Mouse (Mus musculus): Measurements from ENCODE around the gene Celsr2. TPM values are rescaled to one million over a fixed set of nuclear protein-coding genes. Genes with fewer than 3 reads are reported as not detected.

Gene Celsr2
- total RNA-seq, 1 experiment = 7.9 TPM

DNA sequence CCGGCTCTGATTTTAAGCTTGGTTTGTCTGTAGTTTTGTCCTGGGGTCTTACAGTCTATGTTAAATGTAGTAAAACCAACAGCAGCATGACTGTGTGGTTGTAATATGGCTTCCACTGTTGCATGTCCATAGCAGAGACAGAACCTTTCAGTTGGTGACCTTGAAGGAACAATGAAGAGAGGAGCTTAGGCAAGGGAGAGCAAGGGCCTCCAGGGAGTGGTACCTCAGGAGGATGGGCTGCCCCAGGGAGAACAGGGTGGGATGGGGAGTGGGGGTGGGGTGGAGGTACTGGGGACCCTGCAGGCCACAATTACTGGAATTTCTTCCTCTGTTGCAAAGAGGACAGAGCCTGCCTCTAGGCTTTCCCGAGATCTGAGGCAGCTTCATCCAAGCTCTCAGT, 36.6 kb upstream of the Celsr2 start:
- Histone ChIP-seq H3K9me3 (ENCODE audit: control insufficient read depth, insufficient read depth, low read depth, low read length) (no peaks in the 10 kb centered on the region), H3K4me1 (ENCODE audit: control insufficient read depth in 2 of 2, insufficient read depth in 2 of 2, low read length in 2 of 2, poor library complexity in 1 of 2) (peaks cover 7% of the 10 kb centered on the region in 2 experiments; a peak in 2 of 4 replicates), H3K9ac (ENCODE audit: insufficient read depth, low read depth, low read length, poor library complexity, severe bottlenecking) (no peak overlapping the region), H3K4me3 (ENCODE audit: insufficient read depth in 1 of 2, low read depth in 1 of 2, low read length in 2 of 2, poor library complexity in 1 of 2, severe bottlenecking in 1 of 2) (no peak overlapping the region), H3K27ac (ENCODE audit: insufficient read depth, low read depth, low read length, poor library complexity, severe bottlenecking) (no peak overlapping the region; the same call in 1 of the 2 replicates), H3K36me3 (ENCODE audit: control insufficient read depth, insufficient read depth, low read length, poor library complexity, severe bottlenecking) (no peaks in the 10 kb centered on the region)
- in situ Hi-C loops (cut with MboI; ENCODE audit: low sequenced_read_pairs in 2 of 2, unreplicated experiment in 2 of 2) = no loop called here
- DNase-seq (ENCODE audit: low read depth, low spot score) = no peak
- TF ChIP-seq ZC3H11A (IDR thresholded peaks at IDR 0.05; ENCODE audit: borderline replicate concordance, low read depth, low read length) (no peak), ZNF384 (IDR thresholded peaks at IDR 0.05; ENCODE audit: low read depth, low read length) (no peak), HCFC1 (IDR thresholded peaks at IDR 0.05; ENCODE audit: borderline replicate concordance, insufficient read depth, low read length) (no peak), CHD2 (IDR thresholded peaks at IDR 0.05; ENCODE audit: low read depth, low read length) (no peak), MAFK (IDR thresholded peaks at IDR 0.05; ENCODE audit: insufficient read depth, low read depth, low read length) (no peak)

DNA sequence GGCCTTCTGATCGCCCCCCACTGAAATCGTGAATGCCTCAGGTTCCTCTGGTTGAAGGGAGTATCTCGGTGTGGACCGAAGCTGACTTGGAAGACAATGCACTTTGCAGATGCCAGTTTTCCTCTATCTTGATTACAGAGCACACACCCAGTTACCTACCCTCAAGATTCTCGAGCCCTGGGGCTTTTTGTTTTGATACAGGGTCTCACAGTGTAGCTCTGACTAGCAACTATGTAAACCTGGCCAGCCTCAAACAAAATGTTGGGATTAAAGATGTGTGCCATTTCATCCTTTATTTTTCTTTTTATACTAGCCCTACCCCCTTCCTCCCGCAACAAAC, 30.0 kb upstream of the Celsr2 start:
- Histone ChIP-seq H3K4me1 (ENCODE audit: control insufficient read depth in 2 of 2, insufficient read depth in 2 of 2, low read length in 2 of 2, poor library complexity in 1 of 2) (peaks cover 0 to 14% of the 10 kb centered on the region in 2 experiments; a peak in 3 of 4 replicates), H3K4me3 (ENCODE audit: insufficient read depth in 1 of 2, low read depth in 1 of 2, low read length in 2 of 2, poor library complexity in 1 of 2, severe bottlenecking in 1 of 2) (peak overlapping the region; percentile 86 to 96; a peak in 3 of 4 replicates), H3K9ac (ENCODE audit: insufficient read depth, low read depth, low read length, poor library complexity, severe bottlenecking) (no peak overlapping the region; the same call in 1 of the 2 replicates), H3K9me3 (ENCODE audit: control insufficient read depth, insufficient read depth, low read depth, low read length) (no peaks in the 10 kb centered on the region), H3K27ac (ENCODE audit: insufficient read depth, low read depth, low read length, poor library complexity, severe bottlenecking) (peak overlapping the region; percentile 86; the same call in 1 of the 2 replicates), H3K36me3 (ENCODE audit: control insufficient read depth, insufficient read depth, low read length, poor library complexity, severe bottlenecking) (peaks cover 11% of the 10 kb centered on the region; the same call in 1 of the 2 replicates)
- DNase-seq (ENCODE audit: low read depth, low spot score) = no peak
- in situ Hi-C loops (cut with MboI; ENCODE audit: low sequenced_read_pairs in 2 of 2, unreplicated experiment in 2 of 2) = no loop called here
- TF ChIP-seq ZNF384 (IDR thresholded peaks at IDR 0.05; ENCODE audit: low read depth, low read length) (no peak), CHD2 (IDR thresholded peaks at IDR 0.05; ENCODE audit: low read depth, low read length) (no peak), HCFC1 (IDR thresholded peaks at IDR 0.05; ENCODE audit: borderline replicate concordance, insufficient read depth, low read length) (no peak)

DNA sequence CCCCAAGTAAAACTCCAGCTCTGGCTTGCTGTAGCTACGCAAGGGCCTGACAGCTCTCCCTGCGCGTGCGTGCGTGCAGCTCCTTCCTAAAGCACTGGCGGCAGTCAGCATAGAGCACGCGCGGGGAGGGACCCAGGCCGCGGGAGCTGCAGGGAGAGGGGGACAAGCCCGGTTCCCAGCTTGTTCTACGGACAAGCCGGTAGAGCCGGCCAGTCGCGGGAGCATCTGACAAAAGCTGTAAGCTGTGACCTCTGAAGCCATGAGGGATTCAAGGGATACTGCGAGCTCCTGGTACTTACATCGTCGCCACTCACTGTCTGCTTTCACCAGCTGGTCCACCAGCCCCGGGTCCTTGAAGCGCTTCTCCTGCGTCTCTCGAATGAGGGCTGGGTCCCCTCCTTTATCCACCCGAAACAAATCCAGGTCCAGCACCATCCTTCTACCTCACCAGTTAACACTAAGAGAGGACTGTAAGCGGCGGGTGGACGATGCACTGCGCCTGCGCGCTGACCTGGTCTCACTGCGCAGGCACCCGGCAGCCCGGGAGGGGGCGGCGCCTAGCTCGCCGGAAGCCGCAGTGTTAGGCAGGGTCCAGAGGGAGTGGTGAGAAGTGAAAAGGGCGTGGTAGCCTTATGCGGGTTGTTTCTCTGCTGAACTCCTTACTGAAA, 29.5 kb upstream of the Celsr2 start, which contains the start of gene Sars:
Gene Sars, minus strand, starts transcription at position 512 of the 668 bp plus-strand sequence.
- H3K9ac ChIP-seq (ENCODE audit: insufficient read depth, low read depth, low read length, poor library complexity, severe bottlenecking) = peak within 1 kb of the TSS; percentile 88
- H3K9me3 ChIP-seq (ENCODE audit: control insufficient read depth, insufficient read depth, low read depth, low read length) = no peaks in the 10 kb centered on the region
- H3K27ac ChIP-seq (ENCODE audit: insufficient read depth, low read depth, low read length, poor library complexity, severe bottlenecking) = peak within 1 kb of the TSS; percentile 86
- peak within 1 kb of the TSS; percentile 86 to 96 for H3K4me3 ChIP-seq (ENCODE audit: insufficient read depth in 1 of 2, low read depth in 1 of 2, low read length in 2 of 2, poor library complexity in 1 of 2, severe bottlenecking in 1 of 2)
- in situ Hi-C loops (cut with MboI; ENCODE audit: low sequenced_read_pairs in 2 of 2, unreplicated experiment in 2 of 2) = no loop called here
- TF ChIP-seq HCFC1 (IDR thresholded peaks at IDR 0.05; ENCODE audit: borderline replicate concordance, insufficient read depth, low read length) (no peak), ZNF384 (IDR thresholded peaks at IDR 0.05; ENCODE audit: low read depth, low read length) (no peak), CHD2 (IDR thresholded peaks at IDR 0.05; ENCODE audit: low read depth, low read length) (no peak), MAFK (IDR thresholded peaks at IDR 0.05; ENCODE audit: insufficient read depth, low read depth, low read length) (no peak), ZC3H11A (IDR thresholded peaks at IDR 0.05; ENCODE audit: borderline replicate concordance, low read depth, low read length) (no peak)
- peaks cover 11% of the 10 kb centered on the region; the same call in 1 of the 2 replicates for H3K36me3 ChIP-seq (ENCODE audit: control insufficient read depth, insufficient read depth, low read length, poor library complexity, severe bottlenecking)
- peaks cover 0 to 14% of the 10 kb centered on the region in 2 experiments; a peak in 3 of 4 replicates for H3K4me1 ChIP-seq (ENCODE audit: control insufficient read depth in 2 of 2, insufficient read depth in 2 of 2, low read length in 2 of 2, poor library complexity in 1 of 2)
- peak; percentile 83 for DNase-seq (ENCODE audit: low read depth, low spot score)

DNA sequence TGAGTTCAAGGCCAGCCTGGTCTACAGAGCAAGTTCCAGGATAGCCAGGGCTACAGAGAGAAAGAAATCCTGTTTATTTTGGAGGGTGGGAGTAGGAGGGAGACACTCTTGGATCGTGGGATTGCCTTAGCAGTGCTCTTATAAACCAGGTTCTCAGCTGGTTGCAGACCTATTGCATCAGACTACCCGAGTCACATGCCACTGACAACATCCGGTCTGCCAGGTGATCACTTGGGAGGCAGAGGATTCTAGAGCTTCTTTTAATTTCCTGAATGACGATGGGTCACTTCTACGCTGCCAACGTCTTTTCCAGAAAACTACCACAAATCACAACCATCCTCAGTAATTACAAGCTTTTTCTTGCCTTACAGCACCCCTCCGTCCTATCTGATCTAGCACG, 28.7 kb upstream of the Celsr2 start:
- peak overlapping the region; percentile 88 for H3K9ac ChIP-seq (ENCODE audit: insufficient read depth, low read depth, low read length, poor library complexity, severe bottlenecking)
- no peak for DNase-seq (ENCODE audit: low read depth, low spot score)
- H3K27ac ChIP-seq (ENCODE audit: insufficient read depth, low read depth, low read length, poor library complexity, severe bottlenecking) = peak overlapping the region; percentile 73; the same call in 1 of the 2 replicates
- in situ Hi-C loops (cut with MboI; ENCODE audit: low sequenced_read_pairs in 2 of 2, unreplicated experiment in 2 of 2) = no loop called here
- peak overlapping the region; percentile 86 to 96 for H3K4me3 ChIP-seq (ENCODE audit: insufficient read depth in 1 of 2, low read depth in 1 of 2, low read length in 2 of 2, poor library complexity in 1 of 2, severe bottlenecking in 1 of 2)
- peaks cover 0 to 14% of the 10 kb centered on the region in 2 experiments; a peak in 3 of 4 replicates for H3K4me1 ChIP-seq (ENCODE audit: control insufficient read depth in 2 of 2, insufficient read depth in 2 of 2, low read length in 2 of 2, poor library complexity in 1 of 2)
- H3K36me3 ChIP-seq (ENCODE audit: control insufficient read depth, insufficient read depth, low read length, poor library complexity, severe bottlenecking) = peaks cover 11% of the 10 kb centered on the region; the same call in 1 of the 2 replicates
- H3K9me3 ChIP-seq (ENCODE audit: control insufficient read depth, insufficient read depth, low read depth, low read length) = no peaks in the 10 kb centered on the region
- TF ChIP-seq CHD2 (IDR thresholded peaks at IDR 0.05; ENCODE audit: low read depth, low read length) (no peak), ZC3H11A (IDR thresholded peaks at IDR 0.05; ENCODE audit: borderline replicate concordance, low read depth, low read length) (no peak), MAFK (IDR thresholded peaks at IDR 0.05; ENCODE audit: insufficient read depth, low read depth, low read length) (no peak), ZNF384 (IDR thresholded peaks at IDR 0.05; ENCODE audit: low read depth, low read length) (no peak), HCFC1 (IDR thresholded peaks at IDR 0.05; ENCODE audit: borderline replicate concordance, insufficient read depth, low read length) (no peak)
